Mouse (Mus musculus) embryonic stem cell, embryonic (primary cell): ENCODE data around the gene Lamb3.

ENCODE experiments used
- CTCF ChIA-PET, 4 experiments: fragments of 300-600 bp in 2 of 4; fragments of 350-600 bp in 2 of 4; sonication (Branson Sonifier 250); formaldehyde crosslinking; loops; one replicate each; lab custom pipeline; 2022; ENCODE audit warnings: inconsistent platforms in 2 of 4; lab: Charles Lee
- POLR2A ChIA-PET, 4 experiments: fragments of 300-600 bp in 2 of 4; fragments of 350-600 bp in 2 of 4; sonication (Branson Sonifier 250); formaldehyde crosslinking; loops; one replicate each; lab custom pipeline; 2022; ENCODE audit warnings: antibody characterized with exemption in 4 of 4, inconsistent platforms in 1 of 4; lab: Charles Lee

Gene Lamb3

GRCm38 (mm10) chr1:193255488-193256288 is 48.2 kb downstream of the Lamb3 start:
- ChIA-PET CTCF (interaction anchor here in 3 of 4 experiments (0.7 to 1.0 kb wide), 7 partner anchors 65 to 127 kb away, joined by 3 to 5 read pairs (median 4); no protein-coding TSS in a partner anchor), POLR2A (interaction anchor here in 1 of 4 experiments (1.3 kb wide), 1 partner anchor 121 kb away, joined by 3 read pairs; no protein-coding TSS in a partner anchor)

DNA sequence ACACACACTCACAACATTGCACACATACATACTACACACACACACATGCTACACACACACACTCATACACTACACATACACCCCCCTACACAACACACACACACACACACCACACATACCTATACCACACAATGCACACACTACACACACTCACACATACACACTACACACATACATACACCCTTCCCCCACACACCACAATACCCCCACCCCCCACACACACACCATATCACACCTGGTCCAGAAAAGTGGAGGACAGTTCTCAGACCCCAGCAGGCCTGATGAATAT is 48.7 kb downstream of the Lamb3 start:
- POLR2A ChIA-PET: interaction anchor here in 1 of 4 experiments (0.6 kb wide), 1 partner anchor 183 kb away, joined by 5 read pairs; no protein-coding TSS in a partner anchor
- CTCF ChIA-PET: interaction anchor here in 3 of 4 experiments (0.6 to 1.0 kb wide), 4 partner anchors 68 to 126 kb away, joined by 3 to 4 read pairs (median 3); no protein-coding TSS in a partner anchor

GRCm38 (mm10) chr1:193256621-193257098 is 49.2 kb downstream of the Lamb3 start:
- ChIA-PET CTCF (interaction anchor here (0.6 to 1.3 kb wide), 6 partner anchors 67 to 434 kb away, joined by 3 to 15 read pairs (median 4); no protein-coding TSS in a partner anchor), POLR2A (interaction anchor here in 1 of 4 experiments (0.6 kb wide), 1 partner anchor 183 kb away, joined by 5 read pairs; no protein-coding TSS in a partner anchor)

GRCm38 (mm10) chr1:193259559-193259958 is 52.1 kb downstream of the Lamb3 start:
- ChIA-PET POLR2A (interaction anchor here in 1 of 4 experiments (1.5 kb wide), 1 partner anchor 13 kb away, joined by 3 read pairs; no protein-coding TSS in a partner anchor), CTCF (no interaction called here)

DNA sequence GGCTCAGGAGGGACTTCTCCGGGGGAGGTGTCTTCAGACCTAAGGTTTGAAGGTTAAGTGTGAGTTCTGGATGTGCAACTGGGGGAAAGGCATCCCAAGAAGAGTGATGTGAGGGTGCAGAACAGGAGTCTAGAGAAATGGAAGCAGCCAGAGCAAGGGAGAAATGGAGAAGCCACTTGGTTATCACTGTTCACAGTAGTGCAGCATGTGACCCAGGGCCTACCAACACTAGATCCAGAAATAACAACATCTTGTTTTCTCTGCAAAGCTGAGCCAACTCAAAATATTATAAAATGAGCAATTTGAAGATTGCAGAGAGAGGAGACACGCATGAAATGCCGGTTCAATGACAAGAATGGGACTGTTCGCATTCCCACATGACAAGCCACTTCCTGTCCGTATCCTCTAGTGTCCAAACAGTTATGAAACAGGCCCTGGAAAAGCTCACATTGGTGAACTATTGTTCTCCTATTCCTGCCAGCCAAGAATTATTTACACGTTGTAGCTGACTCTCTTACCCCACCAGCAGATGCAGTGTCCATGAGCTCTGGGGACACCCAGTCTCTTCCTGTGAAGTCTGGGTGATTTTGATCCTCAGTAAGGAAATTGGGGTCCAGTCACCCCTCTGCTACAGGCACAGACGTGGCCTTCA is 54.5 kb downstream of the Lamb3 start:
- ChIA-PET POLR2A (no interaction called here), CTCF (interaction anchor here in 1 of 4 experiments (0.7 kb wide), 1 partner anchor 469 kb away, joined by 3 read pairs; no protein-coding TSS in a partner anchor)

DNA sequence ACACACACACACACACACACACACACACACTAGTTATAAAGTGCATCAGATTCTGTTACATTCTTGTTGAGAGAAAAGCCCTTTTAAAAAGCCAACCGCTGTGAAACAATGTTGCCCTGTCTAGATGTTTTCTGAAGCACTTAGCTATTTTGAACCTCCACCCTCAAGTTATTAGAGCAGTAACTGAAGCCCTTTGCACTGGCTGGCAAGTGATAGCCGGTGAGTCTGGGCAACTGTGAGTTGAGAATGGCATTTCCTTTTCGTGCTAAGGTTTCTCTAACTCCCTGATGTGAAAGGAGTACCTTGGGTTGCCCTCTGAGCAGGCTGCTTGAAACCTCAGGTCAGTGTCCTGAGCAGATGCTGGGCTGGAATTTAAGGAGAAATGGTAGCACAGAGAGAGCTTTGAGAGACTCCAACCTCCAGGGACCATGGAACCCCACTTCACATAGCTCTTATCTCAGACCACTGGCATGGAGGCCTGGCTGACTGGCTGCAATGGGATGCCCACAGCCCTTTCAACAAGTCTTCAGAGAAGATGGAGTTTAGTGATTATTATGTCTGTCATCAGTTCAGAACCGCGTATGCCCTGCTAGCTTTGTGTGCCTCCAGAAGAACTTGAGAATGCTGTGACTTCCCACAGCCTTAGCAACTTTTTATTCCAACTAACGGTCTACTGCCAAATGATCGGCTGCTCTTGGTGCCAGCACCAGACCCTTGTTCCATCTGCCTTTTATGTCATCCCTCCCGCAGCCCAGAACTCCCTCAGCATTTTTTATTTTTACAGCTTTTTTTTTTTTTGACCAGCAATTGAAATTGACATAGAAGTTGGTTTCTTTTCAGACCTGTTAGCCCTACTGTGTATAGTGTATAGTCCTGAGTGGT is 55.8 kb downstream of the Lamb3 start:
- POLR2A ChIA-PET: interaction anchor here in 2 of 4 experiments (0.7 to 1.0 kb wide), 2 partner anchors 10 to 1098 kb away, joined by 4 read pairs; partner anchors contain the start of gene G0s2 (in 1 of the 2)
- CTCF ChIA-PET: interaction anchor here in 2 of 4 experiments (0.6 to 1.1 kb wide), 3 partner anchors 61 to 178 kb away, joined by 3 to 4 read pairs (median 3); no protein-coding TSS in a partner anchor

GRCm38 (mm10) chr1:193263955-193264598 is 56.6 kb downstream of the Lamb3 start, which contains the start of gene Hsd11b1:
Gene Hsd11b1 (minus strand): TSS chr1:193264075.
- ChIA-PET CTCF (no interaction called here), POLR2A (no interaction called here)

GRCm38 (mm10) chr1:193265734-193266133 is 58.2 kb downstream of the Lamb3 start:
- ChIA-PET CTCF (no interaction called here), POLR2A (no interaction called here)

DNA sequence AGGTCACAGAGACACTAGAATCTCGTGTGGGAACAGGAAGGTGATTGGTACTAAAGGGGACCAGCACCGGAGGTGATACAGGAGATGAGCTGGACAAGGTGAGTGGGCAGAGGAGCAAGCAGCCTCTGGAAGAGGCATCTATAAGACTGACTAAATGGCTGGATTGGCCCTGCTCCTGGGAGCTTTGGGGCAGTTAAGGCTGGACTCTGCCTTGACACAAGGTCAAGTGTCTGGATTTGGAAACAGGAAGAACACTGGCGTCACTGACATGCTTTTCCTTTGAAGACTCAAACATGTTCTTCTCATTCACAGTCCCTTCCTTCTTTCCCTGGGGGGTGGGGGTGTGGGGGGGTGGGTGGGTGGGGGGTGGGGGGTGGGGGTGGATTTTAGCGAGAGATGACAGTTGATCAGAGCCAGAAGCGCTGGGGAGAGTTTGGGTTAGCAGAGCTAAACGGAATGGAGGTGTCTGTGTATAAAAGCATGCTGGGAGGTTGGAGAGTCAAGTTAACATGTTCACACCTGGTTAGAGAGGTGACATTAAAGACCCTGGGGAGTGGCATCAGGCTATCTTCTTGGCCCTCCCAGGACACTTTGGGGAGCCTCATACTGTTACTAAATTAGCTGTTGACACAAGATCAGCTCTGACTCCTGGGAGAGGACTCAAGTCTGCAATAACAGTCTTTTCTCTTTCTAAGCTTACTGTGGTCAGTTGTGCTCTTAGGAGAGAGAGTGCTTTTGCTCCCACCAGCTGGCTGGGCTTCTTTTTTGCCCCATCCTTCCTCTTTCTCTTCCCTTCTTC is 63.7 kb downstream of the Lamb3 start:
- POLR2A ChIA-PET: interaction anchor here in 3 of 4 experiments (0.6 to 1.7 kb wide), 5 partner anchors 19 to 59 kb away, joined by 3 to 4 read pairs (median 4); no protein-coding TSS in a partner anchor
- CTCF ChIA-PET: interaction anchor here in 2 of 4 experiments (1.4 to 2.8 kb wide), 2 partner anchors 53 to 111 kb away, joined by 3 to 7 read pairs; no protein-coding TSS in a partner anchor

GRCm38 (mm10) chr1:193272137-193272915 is 64.8 kb downstream of the Lamb3 start:
- CTCF ChIA-PET: interaction anchor here (0.5 to 2.8 kb wide), 11 partner anchors 52 to 147 kb away, joined by 3 to 13 read pairs (median 5); no protein-coding TSS in a partner anchor
- POLR2A ChIA-PET: interaction anchor here in 3 of 4 experiments (0.5 to 1.8 kb wide), 16 partner anchors 9 to 1102 kb away, joined by 3 to 7 read pairs (median 4); no protein-coding TSS in a partner anchor

DNA sequence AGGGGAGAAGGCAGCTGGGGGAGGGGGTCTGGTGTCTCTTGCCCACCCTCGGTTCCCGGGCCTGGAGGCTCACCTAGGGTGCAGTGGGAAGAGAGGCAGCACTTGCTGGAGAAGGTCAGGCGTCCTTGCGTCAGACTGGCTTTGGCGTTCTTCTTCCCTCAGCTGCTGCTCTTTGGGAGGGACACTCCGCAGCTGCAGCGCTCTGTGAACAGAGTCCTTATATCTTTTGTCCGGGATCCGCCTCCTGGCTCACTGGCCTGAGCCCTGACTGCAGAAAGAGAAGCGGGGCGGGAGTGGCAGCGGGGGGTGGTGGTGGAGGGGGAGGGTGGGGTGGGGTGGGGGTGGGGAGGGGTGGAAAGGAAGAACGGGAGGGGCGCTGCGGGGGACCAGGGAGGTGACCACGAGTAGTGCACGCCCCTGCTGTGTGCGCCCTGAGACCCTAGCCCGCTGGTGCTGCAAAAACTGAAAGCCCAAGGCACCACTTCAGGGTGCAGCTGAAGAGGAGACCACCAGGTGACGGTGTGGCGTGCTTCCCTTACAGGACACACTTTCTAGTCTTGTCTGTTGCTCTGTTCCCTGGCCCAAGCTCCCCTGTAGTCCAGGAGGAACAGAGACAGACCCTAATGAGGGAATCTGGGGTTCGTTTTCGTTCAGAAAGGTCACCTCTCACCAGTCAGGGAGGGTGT is 65.6 kb downstream of the Lamb3 start, which contains the start of gene G0s2:
G0s2 (minus strand) TSS at position 302 of the 686 bp plus-strand sequence.
- CTCF ChIA-PET: interaction anchor here (0.5 to 2.8 kb wide), 12 partner anchors 51 to 147 kb away, joined by 3 to 13 read pairs (median 4); no protein-coding TSS in a partner anchor
- POLR2A ChIA-PET: interaction anchor here in 3 of 4 experiments (0.5 to 1.8 kb wide), 12 partner anchors 9 to 1101 kb away, joined by 3 to 7 read pairs (median 4); no protein-coding TSS in a partner anchor

- POLR2A ChIA-PET: interaction anchor here in 3 of 4 experiments (0.6 to 0.7 kb wide), 5 partner anchors 40 to 577 kb away, joined by 3 to 7 read pairs (median 4); no protein-coding TSS in a partner anchor
Observed at GRCm38 (mm10) chr1:193274407-193275071, 67.0 kb downstream of the Lamb3 start.

GRCm38 (mm10) chr1:193278414-193279045 is 71.0 kb downstream of the Lamb3 start:
- POLR2A ChIA-PET: interaction anchor here in 1 of 4 experiments (0.8 to 1.1 kb wide), 2 partner anchors 28 to 49 kb away, joined by 3 to 4 read pairs; no protein-coding TSS in a partner anchor
- CTCF ChIA-PET: no interaction called here

More at GRCm38 (mm10) chr1:193274407-193275071, 67.0 kb downstream of the Lamb3 start:
- CTCF ChIA-PET: interaction anchor here in 1 of 4 experiments (1.0 kb wide), 1 partner anchor 100 kb away, joined by 3 read pairs; no protein-coding TSS in a partner anchor

DNA sequence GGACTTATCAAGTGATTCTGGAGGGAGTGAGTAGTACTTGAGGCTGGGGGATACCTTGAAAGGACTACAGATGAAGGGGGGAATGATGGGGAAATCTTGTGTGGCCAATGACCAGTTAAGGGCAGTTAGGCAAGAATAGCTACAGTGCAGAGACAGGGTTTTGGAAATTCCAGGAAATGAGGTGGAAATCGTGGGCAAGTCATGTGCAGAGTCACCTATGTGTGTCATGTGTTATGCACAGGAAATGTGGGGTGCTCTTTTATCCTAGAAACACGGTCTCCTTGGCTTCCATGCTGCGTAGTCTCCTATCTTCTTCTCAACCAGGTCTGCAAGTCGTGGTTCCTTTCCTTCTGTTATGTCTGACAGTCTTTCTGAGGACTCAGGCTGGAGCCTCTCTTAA is 72.0 kb downstream of the Lamb3 start:
- ChIA-PET CTCF (interaction anchor here in 1 of 4 experiments (0.6 kb wide), 1 partner anchor 17 kb away, joined by 7 read pairs; no protein-coding TSS in a partner anchor), POLR2A (no interaction called here)
